In genomic region chr8:84704867-84705831, GRCm38 (mm10) we compare ENCODE assay signal across 8 mouse cellular contexts. TPM values are rescaled to one million over a fixed set of nuclear protein-coding genes. Genes with fewer than 3 reads are reported as not detected.
A peak's percentile ranks its signal among the peaks of the same experiment; 100 is the strongest.
DNase-seq lines count a peak whose midpoint lies in the region; ATAC-seq and TF ChIP-seq lines count a peak whose summit lies in the region.

No protein-coding gene starts in this region.

- H3K9ac ChIP-seq in kidney, embryonic 14.5 days (ENCODE audit: low read depth, low read length) = peak overlapping the region; percentile 1; the same call in 1 of the 2 replicates
- peak overlapping the region; percentile 98 for H3K9ac ChIP-seq in MEL (ENCODE audit: control insufficient read depth, low read depth, low read length, poor library complexity, severe bottlenecking)
- H3K9ac ChIP-seq in limb, embryonic 11.5 days (ENCODE audit: low read length) = 0 out of 2 replicates have a peak overlapping the region, but pooled peaks have one; percentile 37
- H3K9ac ChIP-seq in midbrain, embryonic 15.5 days = no peak overlapping the region

- TF ChIP-seq EP300 in MEL (IDR thresholded peaks at IDR 0.05; ENCODE audit: low read depth in 1 of 2, low read length in 2 of 2) = peak in 1 of 2 experiments; percentile 16; a peak in 1 of 4 replicates

- H3K79me2 ChIP-seq in MEL (ENCODE audit: control insufficient read depth, insufficient read depth, low read length, poor library complexity) = peaks cover 32% of the 10 kb centered on the region

- H3K27me3 ChIP-seq in kidney, embryonic 14.5 days (ENCODE audit: control insufficient read depth, insufficient read depth, low read length) = peaks cover 75% of the 10 kb centered on the region
- H3K27me3 ChIP-seq in kidney, adult 2 months (replicated peaks; ENCODE audit: control insufficient read depth, insufficient read depth, low read length) = peaks cover 4% of the 10 kb centered on the region; the same call in 1 of the 2 replicates
- H3K27me3 ChIP-seq in MEL (ENCODE audit: control insufficient read depth in 1 of 2, insufficient read depth in 2 of 2, low read length in 2 of 2) = no peaks in the 10 kb centered on the region
- peaks cover 68% of the 10 kb centered on the region for H3K27me3 ChIP-seq in limb, embryonic 11.5 days (ENCODE audit: control insufficient read depth, insufficient read depth, low read length)
- peaks cover 68% of the 10 kb centered on the region for H3K27me3 ChIP-seq in midbrain, embryonic 15.5 days (replicated peaks)

- H3K4me1 ChIP-seq in kidney, embryonic 14.5 days (ENCODE audit: control insufficient read depth, insufficient read depth, low read length) = peaks cover 43% of the 10 kb centered on the region
- no peaks in the 10 kb centered on the region for H3K4me1 ChIP-seq in kidney, adult 2 months (ENCODE audit: control insufficient read depth, insufficient read depth, low read length)
- H3K4me1 ChIP-seq in MEL (ENCODE audit: control insufficient read depth in 1 of 2, insufficient read depth in 2 of 2, low read length in 2 of 2) = peaks cover 4 to 17% of the 10 kb centered on the region in 2 experiments
- peaks cover 55% of the 10 kb centered on the region for H3K4me1 ChIP-seq in limb, embryonic 11.5 days (ENCODE audit: control insufficient read depth, insufficient read depth, low read length)
- peaks cover 55% of the 10 kb centered on the region for H3K4me1 ChIP-seq in midbrain, embryonic 15.5 days

- H3K4me2 ChIP-seq in kidney, embryonic 14.5 days (replicated peaks; ENCODE audit: low read depth, low read length) = peak overlapping the region; percentile 36
- peak overlapping the region; percentile 36 for H3K4me2 ChIP-seq in limb, embryonic 11.5 days (ENCODE audit: low read depth, severe bottlenecking)
- H3K4me2 ChIP-seq in midbrain, embryonic 15.5 days = peak overlapping the region; percentile 36

- no peak for TF ChIP-seq POLR2A in kidney, adult 2 months (IDR thresholded peaks at IDR 0.05; ENCODE audit: low read depth, low read length)
- peak; percentile 51 to 76 for TF ChIP-seq POLR2A in MEL (IDR thresholded peaks at IDR 0.05; ENCODE audit: control insufficient read depth in 1 of 2, insufficient read depth in 1 of 2, low read depth in 1 of 2, low read length in 2 of 2, poor library complexity in 1 of 2)

- H3K9me3 ChIP-seq in kidney, embryonic 14.5 days (ENCODE audit: control insufficient read depth, low read length) = no peaks in the 10 kb centered on the region
- H3K9me3 ChIP-seq in MEL (replicated peaks; ENCODE audit: insufficient read depth, low read length) = no peaks in the 10 kb centered on the region
- no peaks in the 10 kb centered on the region for H3K9me3 ChIP-seq in limb, embryonic 11.5 days (ENCODE audit: control insufficient read depth, low read length)
- H3K9me3 ChIP-seq in midbrain, embryonic 15.5 days = no peaks in the 10 kb centered on the region

- no peak overlapping the region for H3K27ac ChIP-seq in kidney, embryonic 14.5 days (ENCODE audit: low read depth, low read length)
- no peak overlapping the region for H3K27ac ChIP-seq in kidney, adult 2 months (ENCODE audit: insufficient read depth, low read depth, low read length)
- peak overlapping the region; percentile 98 for H3K27ac ChIP-seq in MEL (ENCODE audit: control insufficient read depth, low read depth, low read length)
- no peak overlapping the region for H3K27ac ChIP-seq in limb, embryonic 11.5 days (replicated peaks; ENCODE audit: low read depth, low read length)
- H3K27ac ChIP-seq in midbrain, embryonic 15.5 days = peak overlapping the region; percentile 61

- TF ChIP-seq RAD21 in MEL (IDR thresholded peaks at IDR 0.05; ENCODE audit: low read depth, low read length) = no peak

- peak overlapping the region; percentile 28 for H3K4me3 ChIP-seq in kidney, embryonic 14.5 days (ENCODE audit: low read length)
- H3K4me3 ChIP-seq in kidney, adult 2 months (ENCODE audit: insufficient read depth, low read depth, low read length) = no peak overlapping the region
- peak overlapping the region; percentile 36 to 62 for H3K4me3 ChIP-seq in MEL (ENCODE audit: control insufficient read depth in 1 of 2, insufficient read depth in 1 of 2, low read depth in 2 of 2, low read length in 2 of 2)
- peak overlapping the region; percentile 19 for H3K4me3 ChIP-seq in limb, embryonic 11.5 days (ENCODE audit: low read depth, low read length)
- peak overlapping the region; percentile 13 for H3K4me3 ChIP-seq in midbrain, embryonic 15.5 days

- 3% methylated on average over 59 of the region's 61 CpGs for WGBS in kidney, embryonic 14.5 days
- WGBS in kidney, adult 2 months = 15% methylated on average over 61 of the region's 61 CpGs
- 1% methylated on average over 58 of the region's 61 CpGs for WGBS in limb, embryonic 11.5 days
- WGBS in midbrain, embryonic 15.5 days = under 1% methylated on average over 59 of the region's 61 CpGs

- H3K36me3 ChIP-seq in kidney, embryonic 14.5 days (ENCODE audit: control insufficient read depth, insufficient read depth, low read length) = no peaks in the 10 kb centered on the region
- no peaks in the 10 kb centered on the region for H3K36me3 ChIP-seq in kidney, adult 2 months (ENCODE audit: control insufficient read depth, insufficient read depth, low read length)
- H3K36me3 ChIP-seq in MEL (ENCODE audit: control insufficient read depth in 1 of 2, insufficient read depth in 2 of 2, low read length in 2 of 2) = peaks cover 0 to 16% of the 10 kb centered on the region in 2 experiments; a peak in 2 of 4 replicates
- H3K36me3 ChIP-seq in limb, embryonic 11.5 days (ENCODE audit: control insufficient read depth, insufficient read depth, low read length) = no peaks in the 10 kb centered on the region
- no peaks in the 10 kb centered on the region for H3K36me3 ChIP-seq in midbrain, embryonic 15.5 days (replicated peaks)

- no peak for ATAC-seq in kidney, embryonic 14.5 days (ENCODE audit: low FRiP score, low TSS enrichment)
- ATAC-seq in limb, embryonic 11.5 days (ENCODE audit: insufficient number of reproducible peaks, low FRiP score, low TSS enrichment, low read depth) = no peak
- ATAC-seq in midbrain, embryonic 15.5 days (replicated peaks) = no peak

- no peak for DNase-seq in kidney, adult 2 months
- peak; percentile 82 for DNase-seq in MEL (ENCODE audit: low read depth, low spot score)
- peak; percentile 52 for DNase-seq in gastrocnemius, postnatal 25 days
- peak; percentile 61 for DNase-seq in limb, embryonic 11.5 days (ENCODE audit: low spot score)
- DNase-seq in c-Kit-positive CD71-positive TER-119-positive erythroid progenitor cells, embryonic 14.5 days (ENCODE audit: low spot score) = no peak
- no peak for DNase-seq in layer of hippocampus, adult 9-11 months

- TF ChIP-seq CTCF in kidney, adult 2 months (conservative IDR thresholded peaks at IDR 0.05; ENCODE audit: insufficient read depth, insufficient read length, low read depth, low read length) = no peak
- TF ChIP-seq CTCF in MEL (IDR thresholded peaks at IDR 0.05 in 2 of 3, conservative IDR thresholded peaks at IDR 0.05 in 1 of 3; ENCODE audit: control insufficient read depth in 1 of 3, insufficient read depth in 1 of 3, low read depth in 2 of 3, low read length in 3 of 3, poor library complexity in 1 of 3, severe bottlenecking in 1 of 3) = no peak

RNA-seq across cellular contexts. Expression of gene Lyl1, which starts 3.9 kb away (rescaled TPM):
- 6.3 and 8.9 TPM in 2 replicates for polyA plus RNA-seq in kidney, embryonic 14.5 days (2014; fragmentation: Nextera tagmentation; extraction: Ambion mirVana)
- polyA plus RNA-seq in kidney, adult 2 months (2012; rRNA removed) = 3.2 and 4.1 TPM in 2 replicates
- total RNA-seq in MEL (2012; rRNA removed) = 75.5 and 88.7 TPM in 2 replicates
- 100 to 1,000 TPM; 136 to 149 TPM for polyA plus RNA-seq in MEL (2012; ENCODE audit: insufficient read depth in 1 of 2, insufficient read length in 2 of 2, low read depth in 1 of 2, low replicate concordance in 2 of 2, missing spikeins in 1 of 2)
- total RNA-seq in gastrocnemius, postnatal 25 days (2021) = 1 to 10 TPM; 1.3 to 2.0 TPM
- 3.9 and 4.8 TPM in 2 replicates for polyA plus RNA-seq in limb, embryonic 11.5 days (2014; fragmentation: Nextera tagmentation; extraction: Ambion mirVana)
- 3.4 and 4.2 TPM in 2 replicates for polyA plus RNA-seq in midbrain, embryonic 15.5 days (2015; fragmentation: Nextera tagmentation; extraction: Ambion mirVana)

RNA-seq across cellular contexts. Expression of gene Nacc1, which starts 17.5 kb away (rescaled TPM):
- 28.1 and 33.1 TPM in 2 replicates for polyA plus RNA-seq in kidney, embryonic 14.5 days (2014; fragmentation: Nextera tagmentation; extraction: Ambion mirVana)
- 85.8 and 93.9 TPM in 2 replicates for polyA plus RNA-seq in kidney, adult 2 months (2012; rRNA removed)
- total RNA-seq in MEL (2012; rRNA removed) = 42.5 and 45.3 TPM in 2 replicates
- polyA plus RNA-seq in MEL (2012; ENCODE audit: insufficient read depth in 1 of 2, insufficient read length in 2 of 2, low read depth in 1 of 2, low replicate concordance in 2 of 2, missing spikeins in 1 of 2) = 100 to 1,000 TPM in 1 of 2 experiments, not detected in 1; 106 TPM
- total RNA-seq in gastrocnemius, postnatal 25 days (2021) = 10 to 100 TPM; 20.0 to 22.2 TPM
- 26.4 and 26.7 TPM in 2 replicates for polyA plus RNA-seq in limb, embryonic 11.5 days (2014; fragmentation: Nextera tagmentation; extraction: Ambion mirVana)
- polyA plus RNA-seq in midbrain, embryonic 15.5 days (2015; fragmentation: Nextera tagmentation; extraction: Ambion mirVana) = 16.3 and 17.2 TPM in 2 replicates

RNA-seq across cellular contexts. Expression of gene G430095P16Rik, which starts 17.7 kb away (rescaled TPM):
- polyA plus RNA-seq in kidney, embryonic 14.5 days (2014; fragmentation: Nextera tagmentation; extraction: Ambion mirVana) = 1.7 and 2.8 TPM in 2 replicates
- 0.65 and 0.81 TPM in 2 replicates for polyA plus RNA-seq in kidney, adult 2 months (2012; rRNA removed)
- 5.6 and 7.9 TPM in 2 replicates for total RNA-seq in MEL (2012; rRNA removed)
- 10 to 100 TPM in 1 of 2 experiments, not detected in 1; 17.1 TPM for polyA plus RNA-seq in MEL (2012; ENCODE audit: insufficient read depth in 1 of 2, insufficient read length in 2 of 2, low read depth in 1 of 2, low replicate concordance in 2 of 2, missing spikeins in 1 of 2)
- under 1 TPM; 0.54 to 0.67 TPM for total RNA-seq in gastrocnemius, postnatal 25 days (2021)
- polyA plus RNA-seq in limb, embryonic 11.5 days (2014; fragmentation: Nextera tagmentation; extraction: Ambion mirVana) = 7.7 and 8.6 TPM in 2 replicates
- 0.97 and 1.8 TPM in 2 replicates for polyA plus RNA-seq in midbrain, embryonic 15.5 days (2015; fragmentation: Nextera tagmentation; extraction: Ambion mirVana)

RNA-seq across cellular contexts. Expression of gene Trmt1, which starts 19.0 kb away (rescaled TPM):
- 65.4 and 82.3 TPM in 2 replicates for polyA plus RNA-seq in kidney, embryonic 14.5 days (2014; fragmentation: Nextera tagmentation; extraction: Ambion mirVana)
- 73.7 and 98.9 TPM in 2 replicates for polyA plus RNA-seq in kidney, adult 2 months (2012; rRNA removed)
- total RNA-seq in MEL (2012; rRNA removed) = 154 and 183 TPM in 2 replicates
- polyA plus RNA-seq in MEL (2012; ENCODE audit: insufficient read depth in 1 of 2, insufficient read length in 2 of 2, low read depth in 1 of 2, low replicate concordance in 2 of 2, missing spikeins in 1 of 2) = 100 to 1,000 TPM in 1 of 2 experiments, not detected in 1; 221 TPM
- total RNA-seq in gastrocnemius, postnatal 25 days (2021) = 10 to 100 TPM; 36.7 to 40.2 TPM
- polyA plus RNA-seq in limb, embryonic 11.5 days (2014; fragmentation: Nextera tagmentation; extraction: Ambion mirVana) = 65.7 and 65.9 TPM in 2 replicates
- 63.3 and 66.7 TPM in 2 replicates for polyA plus RNA-seq in midbrain, embryonic 15.5 days (2015; fragmentation: Nextera tagmentation; extraction: Ambion mirVana)

RNA-seq across cellular contexts. Expression of gene Ier2, which starts 42.5 kb away (rescaled TPM):
- polyA plus RNA-seq in kidney, embryonic 14.5 days (2014; fragmentation: Nextera tagmentation; extraction: Ambion mirVana) = 81.9 and 88.9 TPM in 2 replicates
- 5.7 and 7.3 TPM in 2 replicates for polyA plus RNA-seq in kidney, adult 2 months (2012; rRNA removed)
- total RNA-seq in MEL (2012; rRNA removed) = 22.5 and 24.4 TPM in 2 replicates
- 100 to 1,000 TPM in 1 of 2 experiments, 10 to 100 TPM in 1; 37.7 to 258 TPM for polyA plus RNA-seq in MEL (2012; ENCODE audit: insufficient read depth in 1 of 2, insufficient read length in 2 of 2, low read depth in 1 of 2, low replicate concordance in 2 of 2, missing spikeins in 1 of 2)
- 1 to 10 TPM; 5.9 to 7.1 TPM for total RNA-seq in gastrocnemius, postnatal 25 days (2021)
- 149 and 156 TPM in 2 replicates for polyA plus RNA-seq in limb, embryonic 11.5 days (2014; fragmentation: Nextera tagmentation; extraction: Ambion mirVana)
- polyA plus RNA-seq in midbrain, embryonic 15.5 days (2015; fragmentation: Nextera tagmentation; extraction: Ambion mirVana) = 16.9 and 17.8 TPM in 2 replicates

Comparison
In these comparisons a context has a peak if more than half of its experiments do, and no peak if none do; other contexts are left out.
1. H3K27ac ChIP-seq: peak in MEL (single experiment) and midbrain, embryonic 15.5 days (single experiment); none in kidney, embryonic 14.5 days (single experiment), kidney, adult 2 months (single experiment) and limb, embryonic 11.5 days (single experiment).
2. DNase-seq: peak in MEL (single experiment), gastrocnemius, postnatal 25 days (single experiment) and limb, embryonic 11.5 days (single experiment); none in kidney, adult 2 months (single experiment), c-Kit-positive CD71-positive TER-119-positive erythroid progenitor cells, embryonic 14.5 days (single experiment) and layer of hippocampus, adult 9-11 months (single experiment).
3. RNA of gene Lyl1, which starts 3.9 kb away (polyA plus RNA-seq): 136 to 149 TPM in MEL; 6.3 to 8.9 TPM in kidney, embryonic 14.5 days, 3.9 to 4.8 TPM in limb, embryonic 11.5 days, 3.2 to 4.1 TPM in kidney, adult 2 months and 3.4 to 4.2 TPM in midbrain, embryonic 15.5 days; every median in the first group is over 10 times any median in the second.
4. Peak in every context shown above with its lines, with median percentiles within 50 percentile points of each other: H3K4me2 ChIP-seq.